Mouse (Mus musculus) forebrain, embryonic 11.5 days (tissue): ENCODE measurements around the gene Arf4. TPM values are rescaled to one million over a fixed set of nuclear protein-coding genes. Genes with fewer than 3 reads are reported as not detected.
"Not testable (repeated sequence)": the region's sequence is repeated elsewhere in the genome, so short reads cannot be mapped to it uniquely, and the experiment has no call there.

Experiments
- ATAC-seq: fragments of 200-750 bp; cut with Nextera tagmentation; replicated peaks from 2 replicates; pipeline ENCODE4 v1.8.0; 2017; ENCODE audit warnings: moderate TSS enrichment; ENCODE audit not compliant: low FRiP score
- DNase-seq: peaks from one replicate; pipeline ENCODE4 v3.0.0-alpha.2; 2017; ENCODE audit warnings: low spot score
- H3K27ac ChIP-seq: fragments of 300-500 bp; sonication (generic); 2 replicates; pipeline ENCODE4 v1.5.1; 2014; ENCODE audit warnings: low read depth, low read length
- H3K27me3 ChIP-seq: fragments of 300-500 bp; sonication (generic); 2 replicates; pipeline ENCODE4 v1.6.1; 2014; ENCODE audit warnings: mild to moderate bottlenecking, low read length, mixed read lengths; ENCODE audit not compliant: control insufficient read depth, insufficient read depth
- H3K36me3 ChIP-seq: fragments of 300-500 bp; sonication (generic); 2 replicates; pipeline ENCODE4 v1.6.1; 2014; ENCODE audit warnings: mild to moderate bottlenecking, low read length, moderate library complexity, mixed read lengths; ENCODE audit not compliant: control insufficient read depth, insufficient read depth
- H3K4me1 ChIP-seq: fragments of 300-500 bp; sonication (generic); replicated peaks from 2 replicates; pipeline ENCODE4 v1.6.1; 2014; ENCODE audit warnings: low read length, mixed read lengths; ENCODE audit not compliant: control insufficient read depth, insufficient read depth
- H3K4me2 ChIP-seq: fragments of 300-500 bp; sonication (generic); 2 replicates; pipeline ENCODE4 v1.6.1; 2014; ENCODE audit warnings: low read depth, mild to moderate bottlenecking, low read length, moderate library complexity, mixed read lengths; ENCODE audit not compliant: severe bottlenecking
- H3K4me3 ChIP-seq: fragments of 300-500 bp; sonication (generic); 2 replicates; pipeline ENCODE4 v1.5.1; 2014; ENCODE audit warnings: low read depth, low read length
- H3K9ac ChIP-seq: fragments of 300-500 bp; sonication (generic); 2 replicates; pipeline ENCODE4 v1.6.1; 2014; ENCODE audit warnings: low read length
- H3K9me3 ChIP-seq: fragments of 300-500 bp; sonication (generic); 2 replicates; pipeline ENCODE4 v1.6.1; 2016; ENCODE audit warnings: low read length, mixed read lengths; ENCODE audit not compliant: control insufficient read depth
- WGBS: fragments of 180-500 bp; shearing (Covaris S2); extraction: QIAGEN DNeasy Blood & Tissue Kit; methylation state at CpG from one replicate; pipeline ENCODE4 v1.1.7; 2014; 5-methylcytosine and 5-hydroxymethylcytosine counted together
- polyA plus RNA-seq: library from polyadenylated mRNA; unstranded; fragments of >200 nt; fragmentation: Nextera tagmentation; extraction: Ambion mirVana; gene quantifications from 2 replicates; pipeline ENCODE4 v1.2.1, GENCODE M21; 2014

Gene Arf4
- polyA plus RNA-seq, 1 experiment from 2014 or later = 566 TPM

DNA sequence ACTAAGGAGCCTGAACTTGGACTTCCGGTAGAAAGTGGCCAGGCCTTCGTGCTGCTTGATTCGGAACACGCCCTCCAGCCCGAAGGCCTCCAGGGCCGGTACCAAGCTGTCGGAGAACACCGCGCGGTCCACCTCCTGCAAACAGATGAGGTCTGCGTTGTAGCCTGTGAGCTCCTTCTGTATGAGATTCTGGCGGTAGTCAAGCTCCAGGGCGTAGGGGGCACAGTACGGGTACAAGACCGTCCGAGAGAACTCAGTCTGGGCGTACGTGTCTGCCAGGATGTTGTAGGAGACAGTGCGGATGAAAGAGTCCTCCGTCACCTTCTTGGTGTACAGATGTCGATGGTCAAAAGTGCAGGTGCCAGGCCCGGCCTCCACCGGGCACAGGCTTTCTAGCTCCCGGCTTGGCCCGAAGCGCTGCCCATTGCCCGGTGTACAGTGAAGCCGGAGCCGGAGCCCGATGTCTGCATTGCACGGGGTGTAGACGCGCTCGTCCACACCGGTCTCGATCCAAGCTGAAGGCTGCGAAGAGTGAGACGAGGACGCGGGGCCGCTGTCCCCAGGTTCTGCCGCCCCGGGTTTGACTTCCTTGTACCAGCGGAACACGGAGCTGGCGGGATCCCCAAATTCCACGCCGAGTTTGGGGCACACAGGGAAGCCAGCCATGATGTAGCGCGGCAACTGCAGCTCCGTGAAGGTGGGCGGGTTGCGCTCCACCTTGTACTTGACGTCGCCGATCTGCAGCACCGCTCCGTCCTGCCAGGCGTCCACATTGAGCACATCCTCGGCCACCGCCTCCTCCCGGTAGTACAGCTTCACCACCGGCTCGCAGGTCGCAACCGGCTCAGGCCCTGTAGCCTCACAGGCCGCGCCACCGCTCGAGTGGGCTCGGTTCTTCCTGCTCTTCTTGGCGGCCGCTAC, 30.8 kb downstream of the Arf4 start:
- peak overlapping the region; percentile 98 for H3K4me2 ChIP-seq
- peak; percentile 63 for ATAC-seq
- 2% methylated on average over 73 of the region's 73 CpGs for WGBS
- peak overlapping the region; percentile 84 for H3K9ac ChIP-seq
- H3K4me3 ChIP-seq = peak overlapping the region; percentile 92
- H3K27me3 ChIP-seq = no peaks in the 10 kb centered on the region
- DNase-seq = peak; percentile 63
- H3K36me3 ChIP-seq = peaks cover 3% of the 10 kb centered on the region; the same call in 1 of the 2 replicates
- H3K9me3 ChIP-seq = no peaks in the 10 kb centered on the region
- H3K27ac ChIP-seq = 0 out of 2 replicates have a peak overlapping the region, but pooled peaks have one; percentile 65
- H3K4me1 ChIP-seq = peaks cover 13% of the 10 kb centered on the region

DNA sequence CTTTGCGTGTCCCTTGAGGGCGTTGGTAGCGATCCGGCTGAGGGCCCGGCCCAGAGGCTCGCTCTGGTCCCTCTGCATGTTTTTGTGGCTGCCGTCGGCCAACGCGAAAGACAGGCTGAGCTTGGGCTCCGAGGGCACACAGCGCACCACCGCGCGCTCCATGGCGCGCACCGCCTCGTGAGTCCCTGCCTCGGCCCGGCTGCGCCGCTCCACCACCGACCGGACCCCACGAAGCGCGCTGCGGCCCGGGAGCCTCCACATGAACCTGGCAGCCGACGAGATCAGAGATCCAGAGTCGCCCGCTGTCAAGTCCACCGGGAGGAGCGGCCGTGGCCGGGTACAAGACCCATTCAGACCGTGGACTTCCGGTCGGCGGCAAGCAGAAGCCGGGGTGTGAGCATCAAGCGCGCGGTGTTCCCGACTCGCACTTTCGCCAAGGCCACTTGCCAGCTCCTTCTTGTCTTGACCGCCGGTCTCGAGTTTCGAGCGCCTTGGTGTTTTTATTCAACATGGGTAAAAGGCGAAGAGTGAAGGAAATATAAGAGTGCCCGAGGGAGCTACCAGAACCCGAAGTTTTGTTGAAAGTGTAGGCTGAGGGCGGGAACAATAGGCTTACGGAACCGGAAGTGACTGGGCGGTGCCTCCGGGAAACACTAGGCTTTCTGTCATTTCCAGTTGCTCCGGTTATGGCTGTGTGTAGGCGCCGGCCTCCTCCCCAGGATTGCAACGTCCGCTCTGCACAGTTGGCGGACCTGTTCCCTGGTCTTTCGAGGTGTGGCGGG, 31.6 kb downstream of the Arf4 start, which contains the start of gene Pde12:
Gene Pde12 (minus strand): TSS at position 592 of the 782 bp plus-strand sequence.
- WGBS = under 1% methylated on average over 70 of the region's 70 CpGs
- Histone ChIP-seq H3K27me3 (no peaks in the 10 kb centered on the region), H3K27ac (peak within 1 kb of the TSS; percentile 65; the same call in 1 of the 2 replicates), H3K4me3 (peak within 1 kb of the TSS; percentile 92), H3K9ac (peak within 1 kb of the TSS; percentile 84), H3K4me2 (peak within 1 kb of the TSS; percentile 98), H3K9me3 (no peaks in the 10 kb centered on the region), H3K4me1 (peaks cover 13% of the 10 kb centered on the region), H3K36me3 (peaks cover 3% of the 10 kb centered on the region; the same call in 1 of the 2 replicates)
- ATAC-seq (peak; percentile 93), DNase-seq (peak; percentile 88)

DNA sequence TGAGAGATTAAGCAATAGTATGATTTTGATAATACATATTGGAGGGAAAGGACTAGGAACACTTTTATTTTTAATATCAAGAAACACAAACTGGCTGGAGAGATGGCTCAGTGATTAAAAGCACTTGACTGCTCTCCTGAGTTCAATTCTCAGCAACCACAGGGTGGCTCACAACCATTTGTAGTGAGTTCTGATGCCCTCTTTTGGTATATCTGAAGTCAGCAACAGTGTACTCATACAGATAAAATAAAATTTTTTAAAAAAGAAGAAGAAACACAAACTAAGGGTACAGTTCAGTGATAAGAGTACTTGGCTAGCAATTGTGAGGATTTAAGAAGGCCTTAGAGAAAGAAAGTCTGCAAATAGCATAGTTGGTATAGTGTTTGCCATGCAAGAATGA, 33.1 kb downstream of the Arf4 start:
- Histone ChIP-seq H3K36me3 (no peaks in the 10 kb centered on the region; the same call in 1 of the 2 replicates), H3K9ac (no peak overlapping the region), H3K9me3 (no peaks in the 10 kb centered on the region), H3K4me1 (peaks cover 13% of the 10 kb centered on the region), H3K4me3 (no peak overlapping the region), H3K4me2 (no peak overlapping the region), H3K27ac (no peak overlapping the region), H3K27me3 (no peaks in the 10 kb centered on the region)
- ATAC-seq (no peak), DNase-seq (no peak)

DNA sequence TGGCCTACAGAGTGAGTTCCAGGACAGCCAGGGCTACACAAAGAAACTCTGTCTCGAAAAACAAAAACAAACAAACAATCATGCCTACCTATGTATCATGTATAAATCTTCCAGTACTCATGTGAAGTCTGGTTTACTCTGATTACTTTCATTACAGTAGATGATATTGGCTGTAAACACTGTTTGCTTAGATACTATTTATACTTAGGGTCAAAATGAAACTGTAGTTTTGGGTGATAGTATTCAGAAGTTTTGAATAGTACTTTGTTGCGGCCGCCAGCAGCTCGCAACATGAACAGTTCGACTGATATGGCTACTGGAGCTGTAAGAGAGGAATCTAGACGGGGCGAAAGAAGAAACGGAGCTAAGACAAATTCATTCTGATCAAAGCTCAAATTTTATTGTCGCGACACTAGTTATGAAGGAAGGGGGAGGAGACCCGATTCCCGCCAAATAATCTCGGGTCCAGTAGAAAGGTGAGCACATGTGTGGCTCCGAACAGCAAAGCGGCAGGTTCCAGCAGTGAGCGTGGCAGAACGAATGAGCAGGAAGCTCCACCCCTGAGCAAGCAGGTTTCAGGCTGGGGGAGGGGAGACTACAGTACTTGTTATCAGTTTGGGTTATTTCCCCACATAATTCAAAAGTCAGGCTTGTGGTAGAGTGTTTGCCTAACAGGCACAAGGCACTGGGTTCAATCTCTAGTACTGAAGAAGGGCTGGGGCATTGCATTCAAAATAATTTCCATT, 34.2 kb downstream of the Arf4 start:
- H3K4me3 ChIP-seq, H3K27ac ChIP-seq, H3K36me3 ChIP-seq, H3K9ac ChIP-seq, H3K9me3 ChIP-seq, ATAC-seq, H3K27me3 ChIP-seq, H3K4me2 ChIP-seq, DNase-seq: not testable (repeated sequence)
- WGBS = 67% methylated on average over 17 of the region's 17 CpGs
- H3K4me1 ChIP-seq = peaks cover 10% of the 10 kb centered on the region

DNA sequence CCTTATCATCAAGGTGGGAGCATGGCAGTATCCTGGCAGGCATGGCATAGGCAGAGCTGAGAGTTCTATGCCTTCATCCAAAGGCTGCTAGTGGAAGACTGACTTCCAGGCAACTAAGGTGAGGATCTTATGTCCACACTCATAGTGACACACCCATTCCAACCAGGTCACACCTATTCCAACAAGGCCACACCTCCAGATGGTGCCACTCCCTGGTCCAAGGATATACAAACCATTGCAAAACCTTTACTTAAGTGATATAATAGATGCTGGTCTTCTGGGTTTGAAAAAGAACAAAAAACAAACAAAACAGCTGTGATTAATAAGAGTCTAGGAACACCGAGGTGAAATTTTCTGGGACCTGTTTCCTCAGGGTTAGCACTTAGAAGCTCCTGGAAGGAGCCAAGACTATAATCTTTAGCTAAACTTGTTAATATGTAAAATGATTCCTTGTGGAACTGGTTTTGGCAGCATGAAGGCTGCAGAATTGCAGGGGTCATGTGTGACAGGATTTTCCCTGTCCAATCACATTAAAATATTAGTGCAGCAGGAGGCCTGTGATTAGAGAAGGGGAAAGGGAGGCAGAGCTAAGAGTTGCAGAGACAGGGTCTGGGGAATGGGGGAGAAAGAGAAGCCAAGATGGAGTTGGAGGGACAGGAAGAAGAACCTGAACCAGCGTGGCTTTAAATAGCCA, 36.7 kb downstream of the Arf4 start:
- 93% methylated on average over 2 of the region's 2 CpGs for WGBS
- H3K4me3 ChIP-seq, H3K9ac ChIP-seq, H3K4me1 ChIP-seq, ATAC-seq, DNase-seq, H3K36me3 ChIP-seq, H3K4me2 ChIP-seq, H3K27me3 ChIP-seq, H3K9me3 ChIP-seq, H3K27ac ChIP-seq: not testable (repeated sequence)

DNA sequence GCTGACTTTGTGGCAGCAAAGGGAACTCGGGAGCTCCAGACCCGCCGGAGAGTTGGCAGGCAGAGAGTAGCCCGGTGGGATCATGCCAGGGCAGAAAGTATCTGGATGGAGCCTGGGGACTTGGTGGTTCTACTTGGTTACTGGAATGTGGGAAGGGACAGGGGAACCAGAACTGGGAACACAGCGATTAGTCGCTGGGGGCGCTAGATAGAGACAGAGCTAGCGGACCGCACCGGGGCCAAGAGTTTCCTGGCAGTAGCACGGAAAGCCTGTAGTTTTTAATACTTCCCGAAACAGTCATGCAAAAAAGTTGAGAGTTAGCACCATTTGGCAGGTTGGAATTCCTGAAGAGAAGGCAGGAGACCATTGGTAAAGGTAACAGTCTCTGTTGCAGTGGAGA, 37.5 kb downstream of the Arf4 start:
- DNase-seq (peak; percentile 56), ATAC-seq (no peak)
- no peak overlapping the region for H3K27ac ChIP-seq
- H3K36me3 ChIP-seq = no peaks in the 10 kb centered on the region
- no peaks in the 10 kb centered on the region for H3K27me3 ChIP-seq
- H3K4me1 ChIP-seq = 0 out of 2 replicates have a peak, but pooled peaks cover 3% of the 10 kb centered on the region
- H3K4me3 ChIP-seq = no peak overlapping the region
- H3K4me2 ChIP-seq = no peak overlapping the region
- 18% methylated on average over 12 of the region's 12 CpGs for WGBS
- no peaks in the 10 kb centered on the region for H3K9me3 ChIP-seq
- no peak overlapping the region for H3K9ac ChIP-seq

DNA sequence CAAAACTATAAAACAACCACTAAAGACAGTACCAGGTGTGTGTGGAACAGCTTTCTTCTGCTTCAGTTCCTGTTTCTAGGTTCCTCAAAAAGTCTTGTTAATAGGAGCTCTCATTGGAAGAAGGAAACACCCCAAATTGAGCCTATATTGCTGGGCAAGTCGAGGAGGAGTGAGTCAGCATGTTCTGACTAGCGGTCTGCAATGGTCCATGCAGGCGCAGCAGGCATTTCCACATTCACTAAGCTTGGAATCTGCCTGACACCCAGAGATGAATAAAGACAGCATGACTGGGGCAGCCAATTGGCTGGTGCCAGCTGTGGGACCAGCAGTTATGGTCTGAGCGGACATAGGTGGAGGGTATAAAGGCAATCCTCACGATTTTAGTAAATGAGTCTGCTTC, 37.9 kb downstream of the Arf4 start:
- Histone ChIP-seq H3K4me3 (no peak overlapping the region), H3K4me1 (no peaks in the 10 kb centered on the region), H3K27me3 (no peaks in the 10 kb centered on the region), H3K36me3 (no peaks in the 10 kb centered on the region), H3K4me2 (no peak overlapping the region), H3K27ac (no peak overlapping the region), H3K9ac (no peak overlapping the region), H3K9me3 (no peaks in the 10 kb centered on the region)
- WGBS = 77% methylated on average over 5 of the region's 5 CpGs
- no peak for ATAC-seq
- DNase-seq = no peak

DNA sequence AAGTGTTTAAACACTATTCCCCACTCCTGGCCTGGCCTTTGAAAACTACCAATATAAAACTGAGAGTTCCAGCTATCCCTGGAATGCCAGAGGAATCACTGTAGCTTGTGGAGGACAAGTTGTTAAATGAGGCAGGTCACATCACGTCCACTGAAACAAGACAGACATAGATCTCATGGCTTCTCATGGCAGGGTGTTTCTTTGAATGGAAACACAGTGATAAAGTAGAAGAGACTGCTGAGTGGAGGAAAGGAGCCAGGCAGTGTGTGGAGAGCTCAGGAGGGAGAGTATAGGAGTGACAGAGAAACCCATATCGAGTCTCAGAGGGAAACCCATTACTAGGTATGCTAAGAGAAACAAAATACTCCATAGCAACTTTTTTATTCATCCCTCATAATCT, 52.9 kb downstream of the Arf4 start:
- 73% methylated on average over 2 of the region's 2 CpGs for WGBS
- Histone ChIP-seq H3K9ac (no peak overlapping the region), H3K4me3 (no peak overlapping the region), H3K27me3 (no peaks in the 10 kb centered on the region), H3K36me3 (no peaks in the 10 kb centered on the region), H3K4me2 (no peak overlapping the region), H3K27ac (no peak overlapping the region), H3K4me1 (no peaks in the 10 kb centered on the region), H3K9me3 (no peaks in the 10 kb centered on the region)
- DNase-seq = no peak
- ATAC-seq = no peak
